Mouse (Mus musculus): ENCODE measurements around the gene Erp44.

The Erp44 gene

DNA sequence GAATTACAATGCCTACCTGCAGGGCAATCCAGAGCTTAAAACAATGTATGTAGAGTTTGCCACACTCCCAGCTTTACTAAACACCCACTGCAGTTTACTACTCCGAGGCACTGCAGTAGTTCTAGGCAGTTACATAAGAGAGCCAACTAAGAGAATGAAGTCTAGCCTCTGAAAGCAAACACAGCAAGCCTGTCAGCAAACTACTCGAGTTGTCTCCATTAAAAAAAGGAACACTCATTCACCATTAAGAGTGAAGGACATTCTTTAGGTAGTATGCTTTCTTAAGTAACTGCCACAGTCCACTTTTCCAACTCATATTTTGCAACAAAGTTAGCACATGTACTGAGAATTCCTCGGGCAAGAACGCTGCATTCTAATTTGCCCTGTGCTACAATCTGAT lies 40.3 kb downstream of the Erp44 start:
- no peak for DNase-seq (ENCODE audit: extremely low spot score)

DNA sequence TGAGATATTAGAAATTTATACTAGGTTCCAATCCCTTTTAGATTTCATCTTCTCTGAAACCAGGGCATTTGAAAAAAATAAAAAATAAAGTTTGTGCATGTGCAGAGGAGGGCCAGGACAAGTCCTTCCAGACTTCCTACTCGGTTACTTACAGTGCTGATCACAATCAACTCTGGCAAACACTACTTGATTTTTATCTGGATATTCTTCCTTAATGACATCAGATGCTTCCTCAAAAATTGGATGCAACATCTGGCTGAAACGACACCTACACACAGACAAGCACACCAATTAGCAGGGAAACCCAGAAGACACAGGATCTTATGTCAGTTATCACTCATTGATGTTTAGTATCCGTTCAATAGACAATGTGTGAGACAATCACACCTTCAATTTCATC lies 42.6 kb downstream of the Erp44 start:
- DNase-seq (ENCODE audit: extremely low spot score) = no peak

DNA sequence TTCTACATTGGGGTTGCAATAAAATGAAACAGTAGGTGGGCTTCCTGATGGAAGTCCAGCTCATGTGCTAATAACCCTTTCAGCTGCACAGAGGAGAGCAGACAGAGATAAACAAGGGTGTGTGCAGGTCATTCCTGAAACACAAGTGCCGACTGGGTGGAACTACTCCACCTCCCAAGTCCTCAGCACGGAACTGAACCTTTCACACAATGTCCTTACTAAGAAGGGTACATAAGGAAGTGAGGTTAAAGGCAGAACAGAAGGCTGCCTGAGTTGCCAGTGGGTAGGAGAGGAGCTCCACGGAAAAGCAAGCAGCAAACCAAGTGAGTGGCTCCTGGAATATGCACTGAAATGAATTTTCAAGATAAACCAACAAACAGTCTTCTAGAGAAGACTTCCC lies 52.6 kb downstream of the Erp44 start:
- no peak for DNase-seq (ENCODE audit: extremely low spot score)

DNA sequence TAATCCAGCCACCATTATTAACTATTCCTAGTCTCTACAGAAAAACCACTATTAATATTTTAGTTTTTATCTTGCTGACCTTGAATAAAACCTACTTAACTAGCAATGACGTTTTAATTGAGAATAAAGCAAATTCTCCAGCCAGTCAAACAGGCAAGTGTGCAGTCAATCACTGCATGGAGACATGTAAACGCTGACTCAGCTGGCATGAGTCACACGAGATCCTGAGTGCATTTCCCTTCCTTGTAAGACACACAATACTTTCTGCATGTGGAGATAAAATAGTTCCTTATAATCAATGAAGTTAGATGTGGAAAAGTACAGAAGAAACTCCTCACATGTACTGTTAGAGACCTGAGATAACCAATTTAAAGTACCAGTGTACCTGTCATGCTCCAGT lies 53.8 kb downstream of the Erp44 start:
- DNase-seq (ENCODE audit: extremely low spot score) = no peak

DNA sequence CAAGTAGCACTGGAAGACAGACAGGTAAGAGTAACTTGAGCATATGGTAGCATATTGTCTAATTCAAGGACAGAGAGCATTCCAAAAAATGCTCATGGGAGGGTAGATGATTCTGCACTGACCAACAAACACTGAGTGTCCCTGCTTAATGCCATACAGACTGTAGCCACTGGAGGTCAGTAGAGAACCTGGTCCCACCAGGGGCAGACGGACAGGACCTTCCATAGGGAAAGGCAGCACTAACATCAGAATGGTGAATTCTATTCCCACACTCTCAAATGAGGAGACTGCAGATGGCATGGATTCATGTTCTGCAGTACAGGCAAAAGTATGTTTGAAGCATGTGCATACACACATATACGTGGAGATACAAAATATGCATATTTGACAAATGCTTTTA lies 54.2 kb downstream of the Erp44 start:
- peak; percentile 55 for DNase-seq (ENCODE audit: extremely low spot score)

DNA sequence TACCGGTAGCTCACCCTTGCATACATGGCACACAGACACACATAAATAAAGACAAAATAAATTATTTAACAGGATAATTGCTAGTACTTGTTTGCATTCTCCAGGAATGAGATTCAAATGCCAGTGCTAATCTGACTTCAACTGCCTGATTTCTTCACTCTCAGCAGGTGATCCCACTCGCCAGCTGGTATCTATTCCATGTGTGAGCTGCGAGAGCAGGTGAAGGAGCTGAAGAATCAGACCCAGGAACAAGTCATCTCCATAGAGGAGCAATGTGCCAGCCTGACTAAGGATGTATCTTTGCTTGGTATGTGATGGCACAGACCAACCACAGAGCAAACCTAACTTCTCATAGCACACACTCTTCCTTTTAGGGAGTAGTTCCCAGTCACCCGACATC lies 75.8 kb downstream of the Erp44 start:
- DNase-seq (ENCODE audit: extremely low spot score) = no peak

DNA sequence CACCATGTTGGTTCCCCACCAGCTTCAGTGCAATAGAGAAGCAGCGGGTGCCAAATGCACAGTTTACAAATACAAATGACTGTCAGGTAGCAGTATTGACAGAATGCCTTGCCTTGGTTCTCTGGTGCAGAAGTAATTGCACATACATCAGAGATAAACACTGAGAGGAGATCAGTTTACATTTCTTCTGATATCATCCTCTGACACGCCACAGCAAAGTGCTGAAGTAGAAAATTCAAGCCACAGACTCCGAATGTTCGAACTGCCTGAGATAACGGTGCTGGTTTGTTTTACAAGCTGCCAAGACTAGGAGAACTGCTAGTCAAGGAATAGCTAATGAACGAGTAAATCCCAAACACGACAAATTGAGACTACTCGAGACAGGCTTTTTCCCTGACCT lies 80.9 kb downstream of the Erp44 start:
- DNase-seq (ENCODE audit: extremely low spot score) = no peak

DNA sequence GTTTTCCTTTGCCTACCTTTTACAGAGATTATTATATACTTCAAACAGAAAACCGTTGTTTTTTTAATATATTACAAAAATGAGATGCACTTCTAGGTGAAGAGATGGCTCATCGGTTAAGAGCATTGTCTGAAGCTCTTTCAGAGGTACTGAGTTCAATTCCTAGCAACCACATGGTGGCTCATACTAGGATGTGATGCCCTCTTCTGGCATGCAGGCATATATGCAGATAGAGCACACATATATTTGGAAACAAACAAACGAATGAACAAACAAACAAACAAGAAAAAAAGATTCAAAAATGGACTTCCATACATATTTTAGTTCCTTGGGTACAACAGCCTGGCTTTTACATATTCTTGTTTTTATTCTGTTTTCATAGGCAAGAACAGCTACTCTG lies 81.4 kb downstream of the Erp44 start:
- DNase-seq (ENCODE audit: extremely low spot score) = no peak

DNA sequence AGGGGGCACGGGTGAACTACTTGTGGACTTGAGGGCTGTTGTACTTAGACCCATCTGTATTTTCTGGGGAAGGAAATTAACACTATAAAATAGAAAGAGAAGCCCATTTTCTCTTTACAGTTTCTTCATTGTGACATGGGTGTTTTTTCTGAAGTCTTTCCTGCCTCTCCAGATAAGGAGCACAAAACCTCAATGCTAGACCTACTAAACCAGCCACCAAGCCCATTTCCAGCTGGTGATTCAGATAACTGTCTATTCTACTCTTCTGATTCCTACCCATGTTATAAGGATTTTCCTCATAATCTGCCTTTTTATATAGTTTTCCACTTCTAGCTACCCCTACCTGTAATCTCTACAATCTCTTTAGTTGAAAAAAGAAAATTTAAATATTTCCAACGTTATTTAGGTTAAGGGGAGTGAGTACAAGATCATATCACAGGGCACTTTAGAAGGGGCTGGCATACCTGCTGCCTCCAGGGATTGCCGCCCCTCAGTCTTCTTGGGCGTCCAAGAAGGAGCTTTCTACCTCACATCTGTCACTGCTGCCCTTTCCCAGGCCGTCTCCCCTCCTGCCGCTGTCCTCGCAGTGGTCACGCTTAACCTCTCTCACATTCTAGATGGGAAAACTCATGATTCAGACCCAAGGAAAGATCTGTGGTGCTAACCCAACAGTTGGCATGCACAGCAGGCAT lies 97.1 kb downstream of the Erp44 start:
- no peak for DNase-seq (ENCODE audit: extremely low spot score)

DNA sequence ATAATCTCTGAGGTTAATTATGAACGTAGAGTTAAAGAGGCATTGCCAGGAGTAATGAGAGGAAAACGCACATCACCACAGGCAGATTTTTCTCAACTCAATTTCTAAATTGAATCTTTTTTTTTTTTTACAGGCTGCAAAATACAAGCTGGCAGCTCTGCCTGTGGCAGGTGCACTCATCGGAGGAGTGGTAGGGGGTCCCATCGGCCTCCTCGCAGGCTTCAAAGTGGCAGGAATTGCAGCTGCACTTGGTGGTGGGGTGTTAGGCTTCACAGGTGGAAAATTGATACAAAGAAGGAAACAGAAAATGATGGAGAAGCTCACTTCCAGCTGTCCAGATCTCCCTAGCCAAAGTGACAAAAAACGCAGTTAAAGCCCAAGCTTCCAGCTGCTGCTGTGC lies 98.0 kb downstream of the Erp44 start:
- no peak for DNase-seq (ENCODE audit: extremely low spot score)

DNA sequence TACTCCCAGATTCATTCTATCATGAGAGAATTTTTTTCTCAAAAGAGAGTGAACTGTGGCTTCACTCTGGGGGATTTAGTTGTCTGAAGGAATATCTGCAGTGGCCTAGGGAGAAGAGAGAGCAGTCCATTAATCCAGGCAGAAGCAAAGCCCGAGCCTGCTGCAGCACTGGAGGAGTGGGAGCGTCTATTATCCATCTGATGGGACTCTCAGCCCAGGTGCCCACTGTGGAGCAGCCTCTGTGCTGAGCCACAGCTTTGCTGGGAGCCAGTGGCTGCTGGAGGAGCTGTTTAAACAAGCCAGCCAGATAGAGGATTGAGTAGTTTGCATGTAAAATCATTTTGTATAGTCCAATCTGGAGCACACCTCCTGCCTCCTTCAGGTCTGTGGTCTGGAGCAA lies 98.4 kb downstream of the Erp44 start:
- DNase-seq (ENCODE audit: extremely low spot score) = no peak

DNA sequence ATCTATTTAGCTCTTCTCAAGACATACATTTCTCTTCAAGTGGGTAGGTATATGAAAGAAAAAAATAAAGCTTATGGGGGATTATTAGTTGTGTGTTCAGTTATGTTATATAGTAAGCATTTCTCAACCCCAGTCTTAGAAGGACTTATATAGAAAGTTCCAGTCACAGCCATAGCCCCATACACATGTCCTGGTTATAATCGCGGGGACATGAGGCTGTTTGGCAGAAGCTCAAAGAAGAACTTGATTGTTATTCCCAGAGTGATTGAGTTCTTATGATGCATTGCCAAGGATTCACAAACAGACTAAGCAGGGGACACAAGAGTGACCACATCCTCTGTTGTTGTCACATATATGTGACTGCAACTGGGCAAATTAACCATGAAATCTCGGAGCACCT lies 103.7 kb downstream of the Erp44 start:
- DNase-seq (ENCODE audit: extremely low spot score) = no peak

DNA sequence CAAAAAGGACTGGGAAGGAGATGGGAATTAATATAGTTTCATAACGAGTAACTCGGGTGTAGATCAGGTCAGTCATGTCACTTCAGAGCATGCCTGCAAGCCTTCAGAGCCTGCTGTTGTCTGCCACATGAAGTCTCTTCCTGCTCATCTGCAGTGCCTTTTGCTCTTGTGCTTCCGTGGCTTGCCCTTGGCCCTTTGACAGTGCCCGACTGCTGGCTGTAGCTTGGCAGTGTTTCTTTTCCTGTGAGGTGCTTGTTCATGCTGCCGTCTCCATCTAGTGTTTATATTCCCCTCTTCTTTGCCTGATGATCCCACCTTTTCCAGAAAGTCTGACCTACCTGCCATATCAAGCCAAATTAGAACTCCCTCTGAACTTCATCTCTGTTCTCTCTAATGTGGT lies 115.5 kb downstream of the Erp44 start:
- no peak for DNase-seq (ENCODE audit: extremely low spot score)

DNA sequence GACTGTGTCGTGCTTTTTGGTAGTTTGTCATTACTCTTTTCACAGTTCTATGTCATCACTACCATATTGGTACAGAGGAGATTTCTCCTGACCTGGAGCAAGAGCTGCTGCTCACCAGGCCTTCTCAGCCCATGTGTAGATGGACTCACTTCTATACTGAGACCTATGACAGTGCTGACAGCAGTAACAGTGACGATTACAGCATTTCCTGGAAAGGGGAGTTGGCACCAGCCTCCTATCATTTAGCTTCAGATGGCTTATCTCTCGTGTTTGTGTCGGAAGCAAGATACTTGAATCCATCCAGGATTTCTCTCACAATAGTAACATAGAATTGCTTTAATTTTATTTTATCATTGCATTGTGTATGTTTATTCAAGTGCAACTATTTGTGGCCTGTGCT lies 119.0 kb downstream of the Erp44 start:
- DNase-seq (ENCODE audit: extremely low spot score) = no peak

DNA sequence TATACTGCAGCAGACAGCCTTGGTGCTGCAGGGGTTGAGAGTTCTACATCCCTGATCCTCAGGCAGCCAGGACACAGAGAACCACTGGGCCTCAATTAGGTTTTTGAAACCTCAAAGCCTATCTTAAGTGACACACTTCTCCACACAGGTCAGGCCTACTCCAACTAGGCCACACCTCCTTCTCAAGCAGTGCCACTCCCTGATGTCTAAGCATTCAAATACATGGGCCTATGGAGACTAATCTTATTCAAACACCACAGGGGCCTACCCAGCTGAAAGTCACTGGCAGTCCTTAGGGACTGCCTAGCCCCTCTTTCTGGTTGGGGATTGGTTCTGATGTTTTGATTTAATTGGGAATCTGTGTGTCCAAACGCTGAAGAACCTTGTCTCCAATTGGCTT lies 123.5 kb downstream of the Erp44 start:
- no peak for DNase-seq (ENCODE audit: extremely low spot score)

DNA sequence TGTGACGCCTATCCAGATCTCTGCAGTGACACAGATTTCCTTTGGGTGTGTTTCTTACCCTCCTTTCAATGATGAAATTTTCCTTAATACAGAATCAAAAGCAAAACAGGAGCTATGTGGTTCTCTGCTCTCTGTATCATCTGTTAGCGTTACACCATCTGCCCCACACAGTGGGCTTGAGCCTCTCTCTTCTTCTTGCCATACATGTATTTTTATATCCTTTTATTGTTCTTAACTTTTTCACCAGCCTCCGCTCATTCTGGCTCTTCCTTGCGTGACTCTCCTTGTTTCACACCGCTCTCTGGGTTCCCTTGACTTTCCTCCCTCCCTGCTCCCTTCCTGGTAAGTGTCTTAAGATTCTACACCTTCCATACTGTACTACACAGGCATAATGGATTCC lies 126.1 kb downstream of the Erp44 start:
- DNase-seq (ENCODE audit: extremely low spot score) = no peak

DNA sequence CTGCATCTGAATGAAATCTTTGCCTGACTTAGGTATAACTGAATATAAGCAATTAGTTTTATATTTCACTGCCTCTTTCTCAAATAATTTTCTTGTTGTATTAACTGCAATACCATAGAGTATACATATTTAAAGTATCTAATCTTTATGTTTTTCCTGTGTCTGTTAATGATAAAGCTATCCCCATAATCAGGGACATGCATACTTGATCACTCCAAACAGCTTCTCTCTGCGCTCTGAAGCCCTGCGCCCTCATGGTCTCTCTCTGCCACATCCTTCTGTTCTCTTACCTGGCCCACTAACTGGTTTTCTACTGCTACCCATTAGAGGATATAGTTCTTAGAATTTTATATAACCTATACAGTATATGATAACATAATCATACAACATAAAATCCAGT lies 129.9 kb downstream of the Erp44 start:
- DNase-seq (ENCODE audit: extremely low spot score) = no peak
